Mouse (Mus musculus) bone marrow macrophage, adult 2 months (primary cell): ENCODE measurements around the gene Mrpl44.

Experiments used
- CTCF ChIP-seq: IDR thresholded peaks from 2 replicates; pipeline ENCODE4 v1.5.1; 2012; ENCODE audit warnings: low read depth, mild to moderate bottlenecking, low read length, moderate library complexity
- POLR2A ChIP-seq: IDR thresholded peaks from 2 replicates; pipeline ENCODE4 v1.6.1; 2012; ENCODE audit warnings: mild to moderate bottlenecking, low read depth, low read length, borderline replicate concordance

DNA sequence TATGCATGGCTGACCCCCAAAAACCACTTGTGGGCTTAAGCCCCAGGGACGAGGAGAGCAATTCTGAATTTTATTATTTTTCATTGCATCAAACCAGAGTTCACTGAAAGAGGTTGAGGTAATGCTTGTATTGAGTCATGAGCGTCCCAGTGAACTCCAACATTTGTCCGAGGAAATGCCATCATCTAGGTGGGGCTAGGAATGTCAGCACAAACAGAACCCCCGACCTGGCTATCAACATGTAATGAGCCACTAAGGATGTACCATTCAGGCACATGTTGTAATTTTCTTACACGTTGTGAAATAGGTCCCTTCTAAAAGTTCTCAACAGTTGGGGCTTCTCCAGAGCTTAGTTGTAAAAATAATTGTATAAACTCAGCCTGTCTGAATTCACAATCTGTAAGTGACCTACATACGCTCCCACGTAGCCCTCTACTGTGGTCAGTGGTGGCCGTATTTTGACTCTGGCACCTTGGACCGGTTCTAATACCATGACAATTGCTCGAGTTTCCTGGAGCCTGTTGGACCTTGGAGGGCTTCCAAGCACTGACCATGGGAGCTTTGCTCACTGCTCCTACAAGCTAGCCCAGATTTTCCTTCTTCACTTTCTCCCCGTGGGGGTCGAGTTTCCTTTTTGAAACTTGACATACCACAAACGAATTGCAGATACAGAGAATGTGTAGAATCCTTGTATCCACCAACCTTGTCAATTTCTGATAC lies 47.1 kb downstream of the Mrpl44 start:
- TF ChIP-seq POLR2A (no peak), CTCF (no peak)
